Mouse (Mus musculus): ENCODE measurements around the gene Wfdc6b.
"Not testable (repeated sequence)": the region's sequence is repeated elsewhere in the genome, so short reads cannot be mapped to it uniquely, and the experiment has no call there.

Wfdc6b gene

DNA sequence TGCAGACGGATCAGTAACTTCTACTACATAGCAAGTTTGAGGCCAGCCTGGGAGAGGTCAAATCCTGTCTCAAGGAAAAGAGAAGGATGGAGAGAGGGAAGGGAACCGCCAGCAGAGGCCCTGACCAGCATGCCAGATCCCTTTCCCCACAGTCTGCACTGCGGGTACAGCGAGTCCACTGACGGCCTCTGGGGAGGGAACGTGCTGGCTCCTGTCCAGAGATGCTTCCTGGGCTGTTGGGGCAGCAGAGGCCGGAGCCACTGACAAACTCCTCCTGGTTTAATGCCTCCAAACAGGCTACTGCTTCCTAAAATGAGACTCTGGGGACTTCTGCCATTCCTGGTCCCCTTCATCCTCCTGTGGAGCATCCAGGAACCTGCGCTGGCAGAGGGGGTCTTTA lies at the start of gene Wfdc6b, which contains the start of gene Wfdc8:
Wfdc6b (plus strand) TSS at position 52 of the 400 bp plus-strand sequence.
Wfdc8 (minus strand) TSS at position 156 of the 400 bp plus-strand sequence.
- DNase-seq = not testable (repeated sequence)

DNA sequence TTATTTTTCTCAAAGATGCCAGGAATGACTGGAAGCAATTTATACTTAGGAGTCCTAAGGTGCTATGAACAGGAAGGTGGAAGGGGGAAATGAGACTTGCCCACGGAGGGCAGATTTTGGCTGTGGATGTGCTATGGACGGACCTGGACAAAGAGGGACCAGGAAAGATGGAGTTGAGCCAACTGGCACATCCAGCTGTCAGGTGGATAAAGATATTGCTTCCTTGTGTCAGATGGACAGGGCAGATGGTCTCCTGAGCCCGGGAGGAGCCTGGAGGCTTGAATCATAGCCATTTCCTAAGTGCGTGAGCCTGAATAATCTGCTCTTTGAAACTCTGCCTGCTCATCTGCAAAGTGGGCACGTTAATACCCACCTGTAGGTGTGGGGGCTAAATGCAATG lies 49.0 kb upstream of the Wfdc6b start:
- no peak for DNase-seq

DNA sequence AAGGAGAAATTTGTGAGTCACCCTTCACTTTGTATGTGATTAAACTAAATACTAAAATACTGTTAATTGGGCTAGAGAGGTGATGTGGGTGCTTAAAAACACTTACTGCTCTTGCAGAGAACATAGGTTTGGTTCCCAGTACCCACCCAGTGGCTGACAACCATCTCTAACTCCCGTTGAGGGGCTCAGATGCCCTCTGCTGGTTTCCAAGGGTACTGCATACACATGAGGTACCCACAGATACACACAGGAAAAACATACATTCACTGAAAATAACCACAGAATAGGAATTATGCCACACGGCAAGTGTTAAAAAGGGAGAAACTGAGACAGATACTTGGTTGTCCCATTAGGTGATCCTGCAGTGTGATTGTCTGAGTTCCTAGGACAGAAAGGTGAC lies 46.3 kb upstream of the Wfdc6b start:
- no peak for DNase-seq

DNA sequence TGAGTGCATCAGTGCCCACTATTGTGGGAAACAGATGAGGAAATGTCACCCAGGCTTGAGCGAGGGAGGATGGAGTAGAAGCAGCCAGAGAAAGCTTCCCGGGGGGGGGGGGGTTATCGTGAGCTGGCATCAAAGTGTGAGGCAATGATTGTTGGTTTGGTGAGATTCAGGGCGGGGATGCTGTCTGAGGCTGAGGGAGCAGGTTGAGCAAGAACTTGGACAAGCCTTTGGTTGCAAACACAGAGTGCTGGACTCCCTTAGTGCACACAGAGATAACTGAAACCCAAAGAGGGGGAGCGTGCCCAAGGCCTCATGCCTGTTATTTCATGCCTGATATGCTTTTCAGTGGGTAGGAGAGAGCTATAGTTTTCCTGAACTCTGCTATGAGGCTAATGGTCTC lies 45.9 kb upstream of the Wfdc6b start:
- DNase-seq = no peak

DNA sequence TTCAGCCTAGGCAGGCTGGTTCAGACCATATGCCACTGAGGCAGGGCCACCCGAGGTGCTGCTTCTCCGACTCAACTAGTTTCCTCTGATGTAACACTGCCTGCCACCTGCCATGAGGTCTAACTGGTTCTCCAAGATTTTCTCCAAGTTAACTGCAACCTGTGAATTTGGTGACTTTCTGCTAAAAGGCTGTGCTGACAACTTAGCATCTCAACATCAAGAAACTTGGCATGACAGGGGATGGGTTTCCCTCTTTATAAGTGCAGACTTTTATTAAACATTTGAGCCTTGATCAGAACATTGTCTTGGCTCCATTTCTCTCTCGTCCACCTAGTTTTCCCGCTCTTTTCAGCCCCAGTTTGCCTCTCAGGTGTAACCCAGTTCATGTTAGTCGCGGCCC lies 40.0 kb upstream of the Wfdc6b start, which contains the start of gene Spint3:
Spint3 (minus strand) TSS at position 101 of the 400 bp plus-strand sequence.
- not testable (repeated sequence) for DNase-seq

DNA sequence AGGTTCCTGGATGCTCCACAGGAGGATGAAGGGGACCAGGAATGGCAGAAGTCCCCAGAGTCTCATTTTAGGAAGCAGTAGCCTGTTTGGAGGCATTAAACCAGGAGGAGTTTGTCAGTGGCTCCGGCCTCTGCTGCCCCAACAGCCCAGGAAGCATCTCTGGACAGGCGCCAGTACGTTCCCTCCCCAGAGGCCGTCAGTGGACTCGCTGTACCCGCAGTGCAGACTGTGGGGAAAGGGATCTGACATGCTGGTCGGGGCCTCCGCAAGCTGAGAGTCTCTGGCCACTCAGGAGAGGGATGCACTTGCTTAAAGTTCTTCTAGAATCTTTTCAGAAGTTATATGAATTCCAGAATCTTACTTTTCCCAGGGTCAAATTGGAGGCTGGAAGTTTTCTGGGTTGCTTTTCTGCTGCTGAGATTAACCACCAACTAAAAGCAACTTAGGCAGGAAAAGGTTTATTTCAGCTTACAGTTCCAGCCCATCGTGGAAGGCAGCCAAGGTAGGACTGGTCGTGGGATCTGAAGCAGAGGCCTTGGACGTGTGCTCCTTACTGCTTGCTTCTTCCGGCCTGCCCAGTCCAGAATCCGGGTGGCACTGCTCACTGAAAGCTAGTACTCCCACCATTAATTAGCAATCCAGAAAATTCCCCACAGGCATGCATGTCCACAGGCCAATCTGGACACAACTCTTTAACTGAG lies 28.1 kb upstream of the Wfdc6b start, which contains the start of gene Wfdc6a:
Wfdc6a (minus strand) TSS at position 423 of the 701 bp plus-strand sequence.
- not testable (repeated sequence) for DNase-seq

DNA sequence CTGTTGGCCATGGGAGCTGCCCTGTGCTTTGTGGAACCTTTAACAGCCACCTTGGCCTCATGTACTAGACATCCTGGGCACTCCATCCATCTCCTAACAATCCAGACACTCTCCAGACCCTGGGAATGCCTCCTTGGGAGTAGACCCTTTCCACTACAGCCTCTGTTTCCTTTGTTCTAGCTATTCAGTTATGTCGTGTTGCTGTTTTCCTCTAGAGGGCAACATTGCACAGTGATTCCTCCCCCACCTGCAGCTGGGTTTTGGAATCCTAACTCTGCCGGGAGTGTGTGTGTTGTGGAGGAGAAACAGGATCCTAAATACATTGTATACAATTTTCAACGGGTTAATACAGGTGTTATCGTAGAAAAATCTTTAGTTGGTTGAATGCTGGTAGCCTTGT lies 21.3 kb upstream of the Wfdc6b start:
- DNase-seq = no peak

DNA sequence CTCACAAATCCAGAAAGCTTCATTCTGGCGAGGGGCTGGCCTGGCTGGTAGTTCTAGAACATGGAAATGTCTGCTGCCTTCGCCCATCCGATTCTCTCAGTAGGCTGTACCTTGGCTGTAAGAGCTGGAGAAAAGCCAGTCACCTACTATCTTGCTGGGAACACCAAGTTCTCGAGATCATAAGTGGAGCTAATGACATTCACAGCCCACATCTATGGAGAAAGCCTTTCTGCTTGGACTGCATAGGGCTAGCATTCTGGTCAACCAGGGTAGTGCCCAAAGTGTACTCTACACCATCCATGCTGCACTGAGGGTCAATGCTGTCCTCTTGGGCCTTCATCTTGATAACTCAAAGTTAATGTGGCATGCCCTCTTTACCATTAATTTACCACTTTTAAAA lies 19.8 kb upstream of the Wfdc6b start, which contains the start of gene Eppin:
Eppin (minus strand) TSS at position 101 of the 400 bp plus-strand sequence.
- DNase-seq = no peak

DNA sequence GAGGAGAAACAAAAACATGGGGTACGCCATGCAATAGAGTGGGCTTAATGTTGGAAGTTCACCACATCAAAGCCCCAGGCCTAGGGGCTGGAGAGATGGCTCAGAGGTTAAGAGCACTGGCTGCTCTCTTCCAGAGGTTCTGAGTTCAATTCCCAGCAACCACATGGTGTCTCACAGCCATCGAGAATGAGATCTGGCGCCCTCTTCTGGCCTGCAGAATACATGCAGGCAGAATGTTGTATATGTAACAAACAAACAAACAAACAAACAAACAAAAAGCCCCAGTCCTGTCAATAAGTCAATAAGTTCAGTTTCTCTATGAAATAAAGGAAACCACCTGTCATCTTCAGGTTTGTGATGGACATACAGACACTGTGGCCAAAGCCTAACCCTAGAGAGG lies 13.1 kb upstream of the Wfdc6b start:
- DNase-seq = no peak

DNA sequence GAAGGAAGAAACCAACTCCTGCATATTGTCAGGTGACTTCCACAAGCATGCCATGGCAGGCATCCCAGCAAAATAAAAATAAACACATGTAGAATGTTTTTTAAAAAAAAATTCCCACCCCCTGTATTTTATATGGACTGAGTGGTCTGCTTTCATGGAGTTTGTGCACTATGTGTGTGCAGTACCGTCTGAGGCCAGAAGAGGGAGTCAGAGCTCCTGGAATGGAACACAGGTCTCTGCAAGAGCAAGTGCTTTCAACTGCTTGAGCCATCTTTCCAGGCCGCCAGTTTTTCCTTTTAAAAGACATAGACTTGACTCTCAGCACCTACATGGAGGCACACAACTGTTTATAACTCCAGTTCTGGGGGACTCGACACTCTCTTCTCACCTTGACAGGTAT lies 9.8 kb upstream of the Wfdc6b start:
- no peak for DNase-seq

DNA sequence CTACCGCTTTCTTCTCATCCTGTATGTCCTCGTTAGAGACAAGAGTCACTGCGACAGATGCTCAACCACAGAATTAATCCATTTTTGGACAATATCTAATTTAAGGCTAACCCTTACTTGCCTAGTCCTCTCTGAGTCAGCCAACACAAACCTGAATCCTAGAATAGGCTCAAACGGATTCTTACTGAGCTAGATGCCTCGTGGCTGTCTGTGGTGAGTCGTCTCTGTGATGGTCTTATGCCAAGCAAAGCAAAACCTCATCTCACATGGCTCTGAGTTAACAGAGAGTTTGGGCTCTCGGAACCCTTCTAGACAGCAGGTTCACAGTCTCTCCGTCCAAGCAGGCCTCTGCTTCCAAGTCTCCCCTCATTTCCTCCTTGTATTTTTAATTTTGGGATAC lies 8.9 kb upstream of the Wfdc6b start:
- no peak for DNase-seq

DNA sequence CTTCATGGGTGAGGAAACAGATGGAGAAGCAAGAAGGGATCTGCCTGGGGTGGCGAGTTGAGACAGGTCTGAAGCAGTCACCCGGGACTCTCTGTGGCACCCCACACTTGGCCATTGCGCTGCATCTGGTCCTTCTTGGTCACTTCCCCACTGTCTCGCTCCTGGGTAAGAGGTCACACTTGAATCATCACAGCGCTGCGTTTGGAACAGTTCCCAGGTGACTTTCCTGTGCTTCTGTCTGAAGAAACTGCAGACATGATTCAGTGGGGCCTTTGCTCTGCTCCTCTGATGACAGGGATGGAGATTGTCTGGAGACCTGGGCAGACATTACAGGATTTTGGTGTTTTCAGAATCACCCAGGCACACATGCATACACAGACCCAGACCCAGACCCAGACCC lies 4.5 kb upstream of the Wfdc6b start:
- no peak for DNase-seq

DNA sequence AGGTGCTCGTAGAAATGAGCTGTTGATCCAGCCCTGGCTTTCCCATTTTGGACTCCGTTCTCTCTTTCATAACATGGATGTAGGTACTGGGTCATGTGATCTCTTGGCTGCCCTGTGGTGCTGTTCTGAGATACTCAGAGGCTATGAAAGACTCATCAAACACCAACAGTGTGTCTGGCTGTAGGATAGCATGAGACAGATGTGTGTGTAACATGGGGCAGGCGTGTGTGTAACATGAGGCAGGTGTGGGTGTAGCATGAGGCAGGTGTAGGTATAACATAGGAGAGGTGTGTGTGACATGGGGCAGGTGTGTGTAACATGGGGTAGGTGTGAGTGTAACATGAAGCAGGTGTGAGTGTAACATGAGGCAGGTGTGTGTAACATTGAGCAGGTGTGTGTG lies 2.1 kb downstream of the Wfdc6b start:
- no peak for DNase-seq

DNA sequence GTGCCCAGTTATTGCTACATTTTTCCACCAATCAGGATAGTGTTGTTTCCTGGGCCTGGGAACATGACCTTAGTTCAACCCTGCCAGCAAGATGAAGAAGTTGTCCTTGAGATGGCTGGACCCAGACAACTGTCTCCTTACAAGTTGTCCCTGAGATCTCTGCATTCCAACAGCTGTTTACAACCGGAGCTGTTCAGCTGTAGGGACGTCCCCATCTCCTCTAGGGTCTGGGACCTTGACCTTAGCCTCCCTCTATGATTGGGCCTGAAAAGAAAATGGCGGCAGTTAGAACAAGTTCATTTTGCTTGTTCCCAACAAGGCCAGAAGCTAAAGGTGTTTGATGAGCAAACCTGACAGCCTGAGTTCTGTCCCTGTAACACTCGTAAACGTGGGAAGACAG lies 5.7 kb downstream of the Wfdc6b start:
- DNase-seq = no peak

DNA sequence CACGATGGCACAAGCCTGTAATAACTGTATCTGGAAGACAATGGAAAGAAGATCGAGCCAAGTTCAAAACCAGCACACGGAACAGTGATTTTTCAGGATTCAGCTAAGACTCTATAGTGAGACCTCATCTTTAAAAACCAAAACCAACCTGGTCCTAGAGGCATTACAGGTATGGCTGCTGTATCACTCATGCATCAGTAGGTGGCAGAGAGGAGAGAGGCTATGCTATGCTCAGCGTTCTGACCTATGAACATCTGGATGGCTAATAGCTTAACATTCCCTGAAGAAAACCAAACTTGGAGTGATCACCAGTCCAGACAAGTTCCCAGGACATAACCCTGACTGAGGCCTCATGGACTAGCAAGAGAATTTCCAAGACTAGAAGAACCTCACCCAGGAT lies 8.5 kb downstream of the Wfdc6b start:
- no peak for DNase-seq

DNA sequence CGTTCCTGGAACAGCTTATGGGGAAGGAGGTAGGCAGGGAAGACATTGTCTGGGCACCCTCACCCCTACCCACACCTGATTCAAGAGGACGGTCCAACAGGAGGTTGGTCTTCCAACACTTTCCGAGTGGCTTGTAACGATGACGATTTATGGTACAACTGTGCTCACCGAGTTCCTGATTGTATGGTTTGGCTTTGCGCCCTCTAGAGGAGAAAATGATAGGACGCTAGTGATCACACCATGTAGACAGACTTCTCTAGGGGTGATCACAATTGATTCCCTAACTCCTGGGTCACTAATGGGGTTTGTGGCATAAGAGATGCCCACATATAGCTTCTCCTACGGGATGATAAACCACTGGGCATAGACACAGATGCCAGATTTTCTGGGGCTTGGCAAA lies 21.9 kb downstream of the Wfdc6b start:
- no peak for DNase-seq

DNA sequence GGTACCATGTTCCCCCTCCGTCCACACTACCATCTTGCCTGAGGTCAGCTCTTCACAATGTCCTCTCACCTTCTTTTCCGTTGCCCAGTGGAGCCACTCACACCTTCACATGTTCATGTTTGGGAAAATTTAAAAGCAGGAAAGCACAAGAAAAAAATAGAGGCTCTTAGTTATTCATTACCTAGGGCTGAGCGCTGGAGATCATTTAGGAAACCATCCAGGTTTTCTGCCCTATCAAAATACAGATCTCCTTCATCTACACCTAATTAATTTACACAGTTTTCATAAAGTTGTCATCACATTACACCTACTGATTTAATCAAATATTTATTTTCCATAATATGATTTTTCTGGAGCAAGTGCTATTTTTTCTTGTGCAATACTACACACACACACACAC lies 25.4 kb downstream of the Wfdc6b start, which contains the start of gene Wfdc16:
Wfdc16 (minus strand) TSS at position 101 of the 400 bp plus-strand sequence.
- no peak for DNase-seq

DNA sequence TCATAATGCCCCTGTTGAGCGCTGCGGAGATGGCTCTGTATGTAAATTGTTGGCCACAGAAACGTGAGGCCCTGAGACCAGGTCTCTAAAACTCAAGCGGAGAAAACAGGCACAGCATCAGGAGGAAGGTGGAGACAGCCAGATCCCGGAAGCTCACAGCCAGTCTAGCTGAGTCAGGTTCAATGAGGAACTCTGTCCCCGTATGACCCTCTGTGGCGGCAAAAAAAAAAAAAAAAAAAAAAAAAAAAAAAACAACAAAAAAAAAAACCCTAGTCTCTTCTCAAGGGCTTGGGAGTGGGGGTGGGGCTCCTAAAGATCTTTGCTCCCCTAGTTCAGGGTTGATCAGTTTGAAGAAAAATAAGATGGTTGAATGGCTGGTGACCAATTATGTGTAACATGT lies 27.8 kb downstream of the Wfdc6b start:
- no peak for DNase-seq

DNA sequence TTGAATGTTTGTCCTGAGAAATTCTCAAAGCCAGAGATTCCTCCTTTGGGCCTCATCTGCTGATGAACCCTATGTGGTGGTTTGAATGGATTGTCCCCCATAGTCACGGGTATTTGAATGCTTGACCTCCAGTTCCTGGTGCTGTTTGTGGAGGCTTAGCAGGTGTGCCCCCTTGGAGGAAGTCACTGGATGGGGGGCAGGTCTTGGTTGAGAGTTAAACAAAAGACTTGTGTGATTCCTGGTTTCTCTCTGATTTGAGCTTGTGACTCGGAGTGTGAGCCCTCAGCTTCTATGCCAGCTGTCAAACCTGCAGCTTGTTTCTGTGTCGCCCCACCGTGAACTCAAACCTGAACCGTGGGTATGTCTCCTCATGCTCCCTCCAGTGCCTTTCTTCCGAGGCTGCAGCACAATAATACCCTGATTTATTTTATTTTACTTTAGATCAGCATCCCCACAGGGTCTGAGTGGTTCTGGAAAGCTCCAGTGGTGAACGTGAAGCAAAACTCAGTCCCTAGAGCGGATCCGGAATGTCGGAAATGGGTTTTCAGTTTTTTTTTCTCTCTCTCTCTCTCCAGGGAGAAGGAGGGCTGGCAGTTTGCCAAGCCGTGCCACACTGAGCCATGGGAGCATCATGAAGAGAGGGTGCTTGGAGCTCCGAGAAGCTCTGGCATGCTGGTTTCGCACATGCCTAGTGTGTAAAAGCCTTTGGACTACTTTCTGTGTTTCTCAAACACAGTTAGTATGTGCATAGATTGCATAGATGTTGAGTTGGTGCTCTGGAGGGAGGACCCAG lies 28.8 kb downstream of the Wfdc6b start:
- no peak for DNase-seq

DNA sequence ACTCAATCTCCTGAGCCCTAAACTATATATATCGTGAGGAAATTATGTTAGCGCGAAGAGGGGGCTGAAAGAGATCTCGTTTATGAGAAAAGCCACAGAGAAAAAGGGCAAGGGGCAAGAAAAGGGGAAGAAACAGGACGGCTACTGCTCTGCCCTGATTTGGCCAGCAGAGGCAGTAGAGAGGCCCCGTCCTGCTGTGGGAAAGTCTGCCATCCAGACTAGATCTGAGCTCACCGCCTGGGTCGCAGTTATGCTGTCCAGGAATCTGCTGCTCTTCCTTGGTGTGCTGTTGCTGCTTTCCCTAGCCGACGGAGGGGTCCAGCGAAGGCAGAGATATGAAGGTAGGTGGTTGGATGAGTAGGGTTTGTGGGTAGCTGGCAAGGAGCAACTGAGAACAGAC lies 42.5 kb downstream of the Wfdc6b start, which contains the start of gene Wfdc10:
Wfdc10 (plus strand) TSS at position 189 of the 400 bp plus-strand sequence.
- DNase-seq = peak; percentile 13

DNA sequence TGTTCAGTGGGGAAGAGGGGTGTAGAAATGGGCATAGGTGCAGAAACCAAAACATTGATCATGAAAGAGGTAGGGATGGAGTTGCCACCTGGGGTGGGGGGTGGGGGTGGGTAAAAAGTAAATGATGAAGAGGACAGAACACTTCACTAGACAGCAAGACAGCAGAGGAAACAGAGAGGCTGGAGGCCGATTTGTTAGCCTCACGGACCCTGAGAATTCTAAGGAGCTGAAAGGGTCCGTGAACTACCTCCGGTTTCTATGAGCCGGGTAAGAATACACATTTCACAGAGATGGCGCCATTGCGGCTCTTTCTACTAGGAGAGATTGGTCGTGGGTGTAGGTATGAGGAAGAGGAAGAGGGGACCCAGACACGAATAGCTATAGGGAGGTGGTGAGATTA lies 43.2 kb downstream of the Wfdc6b start, which contains the start of gene Wfdc9:
Wfdc9 (minus strand) TSS at position 101 of the 400 bp plus-strand sequence.
- DNase-seq = no peak

DNA sequence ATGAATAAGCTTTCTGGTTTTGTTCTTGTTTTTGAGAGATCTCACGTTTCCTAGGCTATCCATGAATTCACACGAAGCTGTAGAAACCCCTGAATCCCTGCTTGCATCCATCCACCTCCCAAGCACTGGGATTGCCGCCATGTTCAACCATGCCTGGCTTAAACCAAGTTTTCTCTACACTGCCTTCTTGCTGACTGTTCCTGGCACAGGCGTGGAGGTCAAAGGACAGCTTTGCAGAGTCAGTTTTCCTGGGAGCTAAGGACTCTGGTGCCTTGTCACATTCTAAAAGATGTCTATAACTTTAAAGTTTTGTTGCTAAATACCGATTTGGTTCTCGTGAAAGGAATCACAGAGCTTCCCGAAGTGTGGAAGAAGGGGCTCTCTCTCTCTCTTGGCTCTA lies 51.5 kb downstream of the Wfdc6b start:
- DNase-seq = no peak

Measured in cerebellum, adult 8-10 months (tissue).